Mouse (Mus musculus) small intestine, adult 10 weeks (tissue): ENCODE measurements around the gene Gm20823. TPM values are rescaled to one million over a fixed set of nuclear protein-coding genes. Genes with fewer than 3 reads are reported as not detected.

Experiments
- polyA plus RNA-seq: library from polyadenylated mRNA; stranded (reverse); fragments of 350-450 nt; fragmentation: Illumina TruSeq; extraction: RNeasy Lipid Tissue Mini Kit (QIAGEN cat#74804); gene quantifications from one replicate; pipeline ENCODE4 v1.2.3, GENCODE M21; 2014; ENCODE audit warnings: low replicate concordance

The Gm20823 gene
- not detected for polyA plus RNA-seq

DNA sequence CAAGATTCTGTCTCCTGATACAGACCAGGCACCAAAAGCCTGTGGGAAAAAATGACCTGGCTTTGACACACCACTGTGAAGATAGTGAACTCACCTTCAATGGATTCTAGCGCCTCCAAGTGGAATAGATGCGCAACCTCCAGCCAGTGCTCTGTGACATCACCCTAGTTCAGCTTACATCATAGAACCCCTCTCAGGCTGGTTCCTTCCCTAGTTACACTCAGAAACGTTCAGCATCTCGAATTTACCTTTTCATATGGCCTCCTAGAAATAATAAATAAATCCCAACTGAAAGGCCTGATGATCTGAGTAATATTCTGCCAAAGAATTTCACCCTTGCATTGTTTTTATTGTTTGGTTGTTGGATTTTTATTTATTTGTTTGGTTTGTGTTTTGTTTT, at the start of gene Gm20823:
Gene Gm20823, minus strand, starts transcription at position 101 of the 400 bp plus-strand sequence.

